Mouse (Mus musculus): Measurements from ENCODE around the gene Scamp2. TPM values are rescaled to one million over a fixed set of nuclear protein-coding genes. Genes with fewer than 3 reads are reported as not detected.

Gene Scamp2
- total and polyA plus RNA-seq, 2 experiments from 2014 or later: 47.4 to 53.1 TPM

DNA sequence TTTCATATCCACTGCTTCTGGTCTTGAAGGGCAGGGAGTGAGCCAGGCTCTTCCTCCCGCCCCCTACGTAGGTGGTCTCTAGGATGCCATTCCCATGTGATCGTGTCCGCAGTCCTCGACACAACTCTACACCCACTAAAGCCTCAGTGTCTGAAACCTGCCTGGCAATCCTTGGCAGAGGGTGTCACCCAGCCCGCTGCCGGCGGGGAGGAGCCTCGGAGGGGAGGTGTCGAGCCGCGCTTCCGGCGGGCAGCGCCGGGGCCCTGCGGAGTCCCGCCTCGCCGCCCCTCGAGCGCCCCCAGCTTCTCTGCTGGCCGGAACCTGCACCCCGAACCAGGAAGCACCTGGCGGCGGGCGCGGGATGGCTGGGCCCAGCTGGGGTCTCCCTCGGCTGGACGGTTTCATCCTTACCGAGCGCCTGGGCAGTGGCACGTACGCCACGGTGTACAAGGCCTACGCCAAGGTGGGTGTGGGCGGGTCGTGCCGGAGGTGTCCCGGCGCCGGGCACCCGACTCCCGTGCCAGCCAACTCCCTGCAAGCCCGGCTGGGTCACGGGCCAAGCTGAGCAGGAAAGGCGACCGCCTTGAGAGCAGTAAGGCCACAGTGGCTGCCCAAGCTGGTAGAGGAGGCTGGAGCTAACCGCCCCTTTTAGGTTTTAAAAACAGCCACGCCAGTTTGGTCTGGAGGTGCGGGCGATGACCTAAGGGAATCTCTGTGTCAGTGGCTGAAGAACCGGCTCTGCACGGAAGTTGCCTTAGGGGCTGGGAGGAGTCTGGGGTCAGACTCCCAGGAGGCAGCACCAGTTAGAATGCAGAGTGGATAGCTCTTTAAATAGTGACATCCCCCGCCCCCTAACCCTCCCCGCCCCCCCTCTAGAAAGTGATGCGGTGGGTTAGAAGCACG, 28.7 kb downstream of the Scamp2 start, which contains the start of gene Ulk3:
Gene Ulk3 (plus strand): TSS at position 229 of the 903 bp plus-strand sequence.
- ATAC-seq: peak; percentile 77

GRCm38 (mm10) chr9:57590726-57591125, 30.0 kb downstream of the Scamp2 start:
- peak; percentile 64 for TF ChIP-seq CTCF (IDR thresholded peaks at IDR 0.05; ENCODE audit: low read depth)
- Histone ChIP-seq H3K27ac (no peak overlapping the region), H3K9ac (replicated peaks; ENCODE audit: low read length) (no peak overlapping the region; the same call in 1 of the 2 replicates), H3K9me3 (ENCODE audit: low read length) (no peaks in the 10 kb centered on the region), H3K4me3 (ENCODE audit: low read length) (no peak overlapping the region), H3K36me3 (ENCODE audit: insufficient read depth, low read length) (peaks cover 29% of the 10 kb centered on the region; the same call in 1 of the 2 replicates), H3K4me1 (ENCODE audit: insufficient read depth, low read length) (peaks cover 7% of the 10 kb centered on the region; the same call in 1 of the 2 replicates), H3K4me2 (ENCODE audit: low read depth, low read length) (peak overlapping the region; percentile 94), H3K27me3 (ENCODE audit: insufficient read depth, low read length) (no peaks in the 10 kb centered on the region)
- DNase-seq (ENCODE audit: low spot score) (peak; percentile 44), ATAC-seq (no peak)
- 45% methylated on average over 5 of the region's 5 CpGs for WGBS

More for the DNA sequence above, 28.7 kb downstream of the Scamp2 start, which contains the start of gene Ulk3:
- TF ChIP-seq CTCF (IDR thresholded peaks at IDR 0.05; ENCODE audit: low read depth): peak; percentile 36
- Histone ChIP-seq H3K4me1 (ENCODE audit: insufficient read depth, low read length) (peaks cover 7% of the 10 kb centered on the region; the same call in 1 of the 2 replicates), H3K9ac (replicated peaks; ENCODE audit: low read length) (peak within 1 kb of the TSS; percentile 80), H3K9me3 (ENCODE audit: low read length) (no peaks in the 10 kb centered on the region), H3K27me3 (ENCODE audit: insufficient read depth, low read length) (no peaks in the 10 kb centered on the region), H3K4me2 (ENCODE audit: low read depth, low read length) (peak within 1 kb of the TSS; percentile 94), H3K36me3 (ENCODE audit: insufficient read depth, low read length) (peaks cover 19% of the 10 kb centered on the region; the same call in 1 of the 2 replicates), H3K4me3 (ENCODE audit: low read length) (peak within 1 kb of the TSS; percentile 76), H3K27ac (peak within 1 kb of the TSS; percentile 80)
- peak; percentile 82 for DNase-seq (ENCODE audit: low spot score)
- WGBS: under 1% methylated on average over 58 of the region's 58 CpGs

DNA sequence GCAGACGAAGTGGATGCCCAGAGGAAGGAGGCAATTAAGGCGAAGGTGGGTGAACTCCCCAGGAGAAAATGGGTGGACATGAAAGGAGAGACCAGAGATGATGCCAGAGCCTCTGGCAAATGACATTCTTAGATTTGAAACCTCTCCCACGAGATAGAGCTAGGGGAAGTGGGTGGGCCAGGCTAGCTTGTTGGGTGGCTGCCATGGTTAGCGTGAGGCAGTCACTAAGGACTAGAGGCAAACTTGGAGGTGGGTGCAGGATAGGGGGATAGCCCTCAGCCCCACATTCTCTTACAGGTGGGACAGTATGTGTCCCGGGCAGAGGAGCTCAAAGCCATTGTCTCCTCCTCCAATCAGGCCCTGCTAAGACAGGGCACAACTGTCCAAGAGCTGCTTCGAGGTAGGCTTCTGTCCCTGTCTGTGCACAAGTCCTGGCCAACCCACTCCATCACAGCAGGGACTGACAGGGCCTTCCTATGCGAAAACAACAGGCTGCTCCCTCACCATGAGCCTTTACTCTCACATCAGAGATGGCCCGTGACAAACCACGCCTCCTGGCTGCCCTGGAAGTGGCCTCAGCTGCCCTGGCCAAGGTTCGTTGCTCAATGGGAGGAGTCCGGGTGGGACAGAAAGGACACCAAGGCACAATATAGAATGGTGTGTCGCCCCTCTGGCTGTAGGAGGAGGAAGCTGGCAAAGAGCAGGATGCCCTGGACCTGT, 32.9 kb downstream of the Scamp2 start:
- H3K27me3 ChIP-seq (ENCODE audit: insufficient read depth, low read length): no peaks in the 10 kb centered on the region
- H3K4me1 ChIP-seq (ENCODE audit: insufficient read depth, low read length): peaks cover 7% of the 10 kb centered on the region; the same call in 1 of the 2 replicates
- H3K4me3 ChIP-seq (ENCODE audit: low read length): no peak overlapping the region
- ATAC-seq: no peak
- H3K36me3 ChIP-seq (ENCODE audit: insufficient read depth, low read length): peaks cover 18% of the 10 kb centered on the region; the same call in 1 of the 2 replicates
- no peak overlapping the region for H3K4me2 ChIP-seq (ENCODE audit: low read depth, low read length)
- TF ChIP-seq CTCF (IDR thresholded peaks at IDR 0.05; ENCODE audit: low read depth): no peak
- no peak overlapping the region for H3K9ac ChIP-seq (replicated peaks; ENCODE audit: low read length)
- H3K9me3 ChIP-seq (ENCODE audit: low read length): no peaks in the 10 kb centered on the region
- 38% methylated on average over 12 of the region's 12 CpGs for WGBS
- no peak for DNase-seq (ENCODE audit: low spot score)
- no peak overlapping the region for H3K27ac ChIP-seq

DNA sequence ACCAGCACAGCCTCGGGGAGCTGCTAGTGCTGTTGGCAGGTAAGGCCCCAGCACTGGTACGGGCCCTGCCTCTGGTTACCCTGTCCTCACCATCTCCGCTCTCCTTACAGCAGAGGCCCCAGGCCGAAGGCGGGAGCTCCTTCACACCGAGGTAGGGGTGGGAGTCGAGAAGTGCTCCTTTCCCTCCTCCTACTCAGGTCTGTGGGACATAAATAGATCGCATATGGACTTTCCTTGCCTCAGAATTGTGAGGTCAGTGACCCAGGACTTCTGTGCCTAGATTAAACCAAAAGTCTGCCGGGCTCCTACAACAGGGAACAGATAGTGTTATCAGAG, 33.4 kb downstream of the Scamp2 start:
- no peak overlapping the region for H3K27ac ChIP-seq
- no peak overlapping the region for H3K4me2 ChIP-seq (ENCODE audit: low read depth, low read length)
- peaks cover 18% of the 10 kb centered on the region; the same call in 1 of the 2 replicates for H3K36me3 ChIP-seq (ENCODE audit: insufficient read depth, low read length)
- H3K9me3 ChIP-seq (ENCODE audit: low read length): no peaks in the 10 kb centered on the region
- H3K9ac ChIP-seq (replicated peaks; ENCODE audit: low read length): no peak overlapping the region
- H3K4me1 ChIP-seq (ENCODE audit: insufficient read depth, low read length): peaks cover 7% of the 10 kb centered on the region; the same call in 1 of the 2 replicates
- H3K27me3 ChIP-seq (ENCODE audit: insufficient read depth, low read length): no peaks in the 10 kb centered on the region
- no peak for TF ChIP-seq CTCF (IDR thresholded peaks at IDR 0.05; ENCODE audit: low read depth)
- WGBS: 71% methylated on average over 9 of the region's 9 CpGs
- DNase-seq (ENCODE audit: low spot score): no peak
- H3K4me3 ChIP-seq (ENCODE audit: low read length): no peak overlapping the region
- ATAC-seq: no peak

- H3K27ac ChIP-seq: no peak overlapping the region; the same call in 1 of the 2 replicates
- H3K36me3 ChIP-seq (ENCODE audit: insufficient read depth, low read length): peaks cover 18% of the 10 kb centered on the region; the same call in 1 of the 2 replicates
- DNase-seq (ENCODE audit: low spot score) (no peak), ATAC-seq (no peak)
- H3K9ac ChIP-seq (replicated peaks; ENCODE audit: low read length): no peak overlapping the region
- peaks cover 10% of the 10 kb centered on the region; the same call in 1 of the 2 replicates for H3K4me1 ChIP-seq (ENCODE audit: insufficient read depth, low read length)
- no peak overlapping the region for H3K4me3 ChIP-seq (ENCODE audit: low read length)
- TF ChIP-seq CTCF (IDR thresholded peaks at IDR 0.05; ENCODE audit: low read depth): no peak
- H3K4me2 ChIP-seq (ENCODE audit: low read depth, low read length): no peak overlapping the region
- WGBS: 85% methylated on average over 8 of the region's 8 CpGs
- H3K9me3 ChIP-seq (ENCODE audit: low read length): no peaks in the 10 kb centered on the region
- no peaks in the 10 kb centered on the region for H3K27me3 ChIP-seq (ENCODE audit: insufficient read depth, low read length)
Observed at GRCm38 (mm10) chr9:57597265-57597664, 36.5 kb downstream of the Scamp2 start.

DNA sequence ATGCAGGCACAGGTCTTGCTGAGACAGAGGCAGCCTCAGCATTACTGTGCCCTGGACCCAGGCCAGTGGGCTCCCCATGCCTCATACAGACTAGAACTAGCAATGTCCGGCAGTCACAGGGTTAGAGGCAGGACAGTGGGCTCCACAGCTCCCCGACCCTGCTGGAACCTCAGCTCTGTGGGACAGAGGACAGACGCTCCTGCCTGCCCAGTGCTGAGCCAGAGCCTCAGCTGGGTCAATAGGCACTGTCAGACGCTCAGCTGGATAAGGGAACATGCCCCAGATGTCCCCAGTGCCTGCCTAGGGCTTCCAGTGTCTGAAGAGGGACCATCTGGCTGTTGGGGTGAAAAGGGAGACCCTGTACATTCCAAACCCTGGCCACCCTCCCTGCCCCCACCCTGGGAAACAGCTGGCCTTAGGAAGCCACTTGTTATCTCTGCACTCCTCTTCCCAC, 37.2 kb downstream of the Scamp2 start:
- Histone ChIP-seq H3K27ac (no peak overlapping the region), H3K4me3 (ENCODE audit: low read length) (no peak overlapping the region), H3K4me2 (ENCODE audit: low read depth, low read length) (no peak overlapping the region), H3K9ac (replicated peaks; ENCODE audit: low read length) (no peak overlapping the region), H3K9me3 (ENCODE audit: low read length) (no peaks in the 10 kb centered on the region), H3K27me3 (ENCODE audit: insufficient read depth, low read length) (no peaks in the 10 kb centered on the region), H3K4me1 (ENCODE audit: insufficient read depth, low read length) (peaks cover 12% of the 10 kb centered on the region; the same call in 1 of the 2 replicates), H3K36me3 (ENCODE audit: insufficient read depth, low read length) (peaks cover 18% of the 10 kb centered on the region; the same call in 1 of the 2 replicates)
- WGBS: 24% methylated on average over 4 of the region's 4 CpGs
- DNase-seq (ENCODE audit: low spot score): no peak
- no peak for TF ChIP-seq CTCF (IDR thresholded peaks at IDR 0.05; ENCODE audit: low read depth)
- peak; percentile 21; the same call in 1 of the 2 replicates for ATAC-seq
